Mouse (Mus musculus) lung, postnatal 4 days (tissue): ENCODE measurements at regions not wholly inside any gene's neighbourhood (a gene's known extent, or its start where the extent isn't known, plus 50 kb on each side); places are given as distances from the start of the nearest gene placed in this dataset.

Experiments used
- DNase-seq, 2 experiments: peaks; one replicate each; pipeline ENCODE4 v3.0.0; 2021

GRCm38 (mm10) chr3:103515946-103516345 is 59.1 kb upstream of the Syt6 start:
- DNase-seq = no peak

GRCm38 (mm10) chr3:103517376-103518304 is 57.4 kb upstream of the Syt6 start:
- no peak for DNase-seq

- no peak for DNase-seq
Measured at GRCm38 (mm10) chr3:103518624-103519023, 56.4 kb upstream of the Syt6 start.
